Mouse (Mus musculus) MEL (cell line): ENCODE measurements at regions not wholly inside any gene's neighbourhood (a gene's known extent, or its start where the extent isn't known, plus 50 kb on each side); places are given as distances from the start of the nearest gene placed in this dataset.

ENCODE experiments used
- DNase-seq: peaks from one replicate; pipeline ENCODE4 v3.0.0; 2011; ENCODE audit warnings: low read depth, low spot score
- H3K27ac ChIP-seq: 2 replicates; pipeline ENCODE4 v1.5.1; 2012; ENCODE audit warnings: low read depth, mild to moderate bottlenecking, control low read depth, low read length, moderate library complexity; ENCODE audit not compliant: control insufficient read depth
- H3K27me3 ChIP-seq, 2 experiments: fragments of 150-350 bp in 1 of 2; sonication (generic) in 1 of 2; 2 replicates each; pipeline ENCODE4 v1.6.1; 2012; ENCODE audit warnings: low read length in 2 of 2, mild to moderate bottlenecking in 2 of 2, improper control_type of control experiment in 1 of 2, moderate library complexity in 1 of 2; ENCODE audit not compliant: insufficient read depth in 2 of 2, control insufficient read depth in 1 of 2
- H3K36me3 ChIP-seq, 2 experiments: 2 replicates each; pipeline ENCODE4 v1.6.1; 2012 to 2014; ENCODE audit warnings: low read length in 2 of 2, improper control_type of control experiment in 1 of 2, inconsistent platforms in 1 of 2, mild to moderate bottlenecking in 1 of 2; ENCODE audit not compliant: insufficient read depth in 2 of 2, control insufficient read depth in 1 of 2
- H3K4me1 ChIP-seq, 2 experiments: fragments of 150-350 bp in 1 of 2; sonication (generic) in 1 of 2; 2 replicates each; pipeline ENCODE4 v1.6.1; 2012; ENCODE audit warnings: low read length in 2 of 2, improper control_type of control experiment in 1 of 2, mild to moderate bottlenecking in 1 of 2; ENCODE audit not compliant: insufficient read depth in 2 of 2, control insufficient read depth in 1 of 2
- H3K4me3 ChIP-seq, 2 experiments: fragments of 150-350 bp in 1 of 2; sonication (generic) in 1 of 2; 2 replicates each; pipeline ENCODE4 v1.5.1; 2012; ENCODE audit warnings: low read depth in 2 of 2, low read length in 2 of 2, mild to moderate bottlenecking in 2 of 2, moderate library complexity in 2 of 2, control low read depth in 1 of 2, improper control_type of control experiment in 1 of 2; ENCODE audit not compliant: control insufficient read depth in 1 of 2, insufficient read depth in 1 of 2
- H3K79me2 ChIP-seq: 2 replicates; pipeline ENCODE4 v1.6.1; 2012; ENCODE audit warnings: mild to moderate bottlenecking, low read length, moderate library complexity; ENCODE audit not compliant: control insufficient read depth, poor library complexity, insufficient read depth
- H3K9ac ChIP-seq: 2 replicates; pipeline ENCODE4 v1.6.1; 2012; ENCODE audit warnings: low read depth, mild to moderate bottlenecking, control low read depth, low read length, moderate library complexity; ENCODE audit not compliant: control insufficient read depth, poor library complexity, severe bottlenecking
- H3K9me3 ChIP-seq: fragments of 150-350 bp; sonication (generic); replicated peaks from 2 replicates; pipeline ENCODE4 v1.6.1; 2012; ENCODE audit warnings: mild to moderate bottlenecking, low read length, improper control_type of control experiment, moderate library complexity; ENCODE audit not compliant: insufficient read depth
- BHLHE40 ChIP-seq: IDR thresholded peaks from 2 replicates; pipeline ENCODE4 v1.6.1; 2012; ENCODE audit warnings: low read depth, mild to moderate bottlenecking, inconsistent platforms, low read length, improper control_type of control experiment, borderline replicate concordance
- CHD1 ChIP-seq: IDR thresholded peaks from 2 replicates; pipeline ENCODE4 v1.6.1; 2012; ENCODE audit warnings: low read depth, mild to moderate bottlenecking, inconsistent platforms, low read length, improper control_type of control experiment
- CTCF ChIP-seq, 3 experiments: IDR thresholded peaks in 2 of 3; conservative IDR thresholded peaks in 1 of 3; 2 replicates each; pipeline ENCODE4 v1.5.1; 2011 to 2012; ENCODE audit warnings: low read length in 3 of 3, low read depth in 2 of 3, mild to moderate bottlenecking in 2 of 3, improper control_type of control experiment in 1 of 3, inconsistent platforms in 1 of 3, mixed read lengths in 1 of 3, moderate library complexity in 1 of 3; ENCODE audit not compliant: control insufficient read depth in 1 of 3, insufficient read depth in 1 of 3, poor library complexity in 1 of 3, severe bottlenecking in 1 of 3
- E2F4 ChIP-seq: IDR thresholded peaks from 2 replicates; pipeline ENCODE4 v1.6.1; 2011; ENCODE audit warnings: low read depth, low read length, improper control_type of control experiment, borderline replicate concordance
- EP300 ChIP-seq, 2 experiments: IDR thresholded peaks; 2 replicates each; pipeline ENCODE4 v1.6.1; 2011; ENCODE audit warnings: improper control_type of control experiment in 2 of 2, low read length in 2 of 2, low read depth in 1 of 2, mild to moderate bottlenecking in 1 of 2
- ETS1 ChIP-seq: IDR thresholded peaks from 2 replicates; pipeline ENCODE4 v1.6.1; 2012; ENCODE audit warnings: low read depth, mild to moderate bottlenecking, inconsistent platforms, low read length, improper control_type of control experiment, moderate library complexity
- HCFC1 ChIP-seq: IDR thresholded peaks from 2 replicates; pipeline ENCODE4 v1.6.1; 2012; ENCODE audit warnings: low read depth, mild to moderate bottlenecking, inconsistent platforms, low read length, improper control_type of control experiment, moderate library complexity
- JUND ChIP-seq: IDR thresholded peaks from 2 replicates; pipeline ENCODE4 v1.6.1; 2011; ENCODE audit warnings: low read depth, mild to moderate bottlenecking, improper control_type of control experiment, low read length
- MAFK ChIP-seq: IDR thresholded peaks from 2 replicates; pipeline ENCODE4 v1.6.1; 2011; ENCODE audit warnings: low read depth, mild to moderate bottlenecking, low read length, improper control_type of control experiment, borderline replicate concordance
- MAX ChIP-seq: IDR thresholded peaks from 2 replicates; pipeline ENCODE4 v1.6.1; 2011; ENCODE audit warnings: low read length, improper control_type of control experiment
- MAZ ChIP-seq: IDR thresholded peaks from 2 replicates; pipeline ENCODE4 v1.6.1; 2012; ENCODE audit warnings: low read depth, mild to moderate bottlenecking, inconsistent platforms, low read length, improper control_type of control experiment
- MXI1 ChIP-seq: IDR thresholded peaks from 2 replicates; pipeline ENCODE4 v1.6.1; 2011; ENCODE audit warnings: mild to moderate bottlenecking, low read depth, low read length, improper control_type of control experiment
- MYC ChIP-seq: IDR thresholded peaks from 2 replicates; pipeline ENCODE4 v1.6.1; 2011; ENCODE audit warnings: low read depth, mild to moderate bottlenecking, low read length, improper control_type of control experiment, moderate library complexity
- NRF1 ChIP-seq: IDR thresholded peaks from 2 replicates; pipeline ENCODE4 v1.6.1; 2014; ENCODE audit warnings: low read depth, mild to moderate bottlenecking, inconsistent platforms, low read length, improper control_type of control experiment, moderate library complexity; ENCODE audit not compliant: poor library complexity, insufficient read depth, severe bottlenecking
- POLR2AphosphoS2 ChIP-seq: IDR thresholded peaks from 2 replicates; pipeline ENCODE4 v1.6.1; 2011; ENCODE audit warnings: low read length, improper control_type of control experiment
- POLR2AphosphoS5 ChIP-seq: IDR thresholded peaks from 2 replicates; pipeline ENCODE4 v1.6.1; 2012; ENCODE audit warnings: low read depth, borderline replicate concordance, mild to moderate bottlenecking, inconsistent platforms, low read length, moderate library complexity, mixed read lengths
- RCOR1 ChIP-seq: IDR thresholded peaks from 2 replicates; pipeline ENCODE4 v1.6.1; 2012; ENCODE audit warnings: low read depth, mild to moderate bottlenecking, inconsistent platforms, low read length, improper control_type of control experiment
- SIN3A ChIP-seq: IDR thresholded peaks from 2 replicates; pipeline ENCODE4 v1.6.1; 2012; ENCODE audit warnings: low read length, improper control_type of control experiment, inconsistent platforms
- TAL1 ChIP-seq: IDR thresholded peaks from 2 replicates; pipeline ENCODE4 v1.6.1; 2012; ENCODE audit warnings: mild to moderate bottlenecking, inconsistent platforms, low read length, moderate library complexity, mixed read lengths
- TBP ChIP-seq: IDR thresholded peaks from 2 replicates; pipeline ENCODE4 v1.8.0; 2011; ENCODE audit warnings: low read depth, low read length, improper control_type of control experiment
- TCF12 ChIP-seq: IDR thresholded peaks from 2 replicates; pipeline ENCODE4 v1.6.1; 2014; ENCODE audit warnings: low read depth, mild to moderate bottlenecking, inconsistent platforms, low read length, improper control_type of control experiment, moderate library complexity
- UBTF ChIP-seq: IDR thresholded peaks from 2 replicates; pipeline ENCODE4 v1.6.1; 2012; ENCODE audit warnings: low read depth, mild to moderate bottlenecking, inconsistent platforms, low read length, improper control_type of control experiment, moderate library complexity, borderline replicate concordance; ENCODE audit not compliant: insufficient read depth
- USF1 ChIP-seq: IDR thresholded peaks from 2 replicates; pipeline ENCODE4 v1.6.1; 2014; ENCODE audit warnings: low read depth, mild to moderate bottlenecking, inconsistent platforms, low read length, improper control_type of control experiment, moderate library complexity
- USF2 ChIP-seq, 2 experiments: IDR thresholded peaks; 2 replicates each; pipeline ENCODE4 v1.6.1; 2011 to 2012; ENCODE audit warnings: improper control_type of control experiment in 2 of 2, low read length in 2 of 2, borderline replicate concordance in 1 of 2, inconsistent platforms in 1 of 2, low read depth in 1 of 2, mild to moderate bottlenecking in 1 of 2; ENCODE audit not compliant: insufficient read depth in 1 of 2
- ZC3H11A ChIP-seq: IDR thresholded peaks from 2 replicates; pipeline ENCODE4 v1.6.1; 2012; ENCODE audit warnings: low read depth, mild to moderate bottlenecking, inconsistent platforms, low read length, improper control_type of control experiment
- ZKSCAN1 ChIP-seq: IDR thresholded peaks from 2 replicates; pipeline ENCODE4 v1.6.1; 2012; ENCODE audit warnings: low read depth, mild to moderate bottlenecking, inconsistent platforms, low read length, improper control_type of control experiment, moderate library complexity

DNA sequence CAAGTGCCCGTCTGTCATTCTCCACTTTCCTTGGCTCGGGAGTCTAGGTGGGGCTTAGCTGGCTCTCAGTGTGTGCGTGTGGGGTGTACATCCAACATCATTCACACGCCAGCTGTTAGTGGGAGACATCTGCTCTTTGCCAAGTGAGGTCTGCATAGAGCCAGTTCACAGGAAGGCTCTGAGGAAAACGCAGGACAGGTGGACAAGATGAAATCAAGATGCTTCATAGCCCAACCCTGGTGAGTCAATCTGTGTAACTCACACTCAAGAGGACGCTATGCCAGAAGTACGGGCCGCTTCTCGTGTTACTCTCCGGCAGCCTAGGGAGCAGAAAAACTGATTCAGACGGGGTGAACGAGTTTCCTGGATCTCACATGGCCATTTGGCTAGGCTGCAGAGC, 148.2 kb upstream of the Atp6ap2 start:
- TF ChIP-seq POLR2AphosphoS5: no peak
- no peak for TF ChIP-seq ZKSCAN1
- no peak for TF ChIP-seq NRF1
- Histone ChIP-seq H3K79me2 (no peaks in the 10 kb centered on the region), H3K4me3 (no peak overlapping the region), H3K27ac (no peak overlapping the region), H3K27me3 (0 out of 4 replicates have a peak, but pooled peaks cover 0 to 1% of the 10 kb centered on the region in 2 experiments), H3K36me3 (no peaks in the 10 kb centered on the region), H3K9me3 (no peaks in the 10 kb centered on the region), H3K9ac (no peak overlapping the region), H3K4me1 (no peaks in the 10 kb centered on the region)
- DNase-seq: no peak

DNA sequence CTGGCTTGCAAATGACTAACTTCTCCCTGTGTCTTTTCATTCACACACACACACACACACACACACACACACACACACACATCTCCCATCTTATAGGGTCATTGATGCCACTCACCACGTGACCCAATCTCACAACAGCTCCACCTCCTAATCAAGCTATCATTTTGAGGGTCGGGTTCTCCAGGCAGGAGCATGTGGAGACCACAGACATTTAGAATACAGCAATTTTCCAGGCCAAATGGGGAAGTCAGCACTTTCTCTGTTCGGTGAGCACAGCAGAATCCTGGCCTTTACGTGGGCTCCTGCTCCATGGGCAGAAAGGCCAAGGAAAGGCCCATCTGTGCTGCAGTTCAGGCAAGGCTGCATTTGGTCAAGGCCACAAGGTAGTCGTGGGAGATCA, 143.8 kb upstream of the Atp6ap2 start:
- Histone ChIP-seq H3K27ac (no peak overlapping the region), H3K36me3 (no peaks in the 10 kb centered on the region), H3K9me3 (no peaks in the 10 kb centered on the region), H3K4me3 (no peak overlapping the region), H3K4me1 (no peaks in the 10 kb centered on the region), H3K79me2 (no peaks in the 10 kb centered on the region), H3K9ac (no peak overlapping the region), H3K27me3 (0 out of 4 replicates have a peak, but pooled peaks cover 0 to 1% of the 10 kb centered on the region in 2 experiments)
- DNase-seq: no peak
- TF ChIP-seq MAFK: no peak
- TF ChIP-seq USF1: no peak
- TF ChIP-seq TCF12: no peak
- TF ChIP-seq SIN3A: no peak
- TF ChIP-seq ETS1: no peak
- no peak for TF ChIP-seq RCOR1
- TF ChIP-seq MAX: no peak
- no peak for TF ChIP-seq MXI1
- TF ChIP-seq BHLHE40: no peak
- no peak for TF ChIP-seq POLR2AphosphoS5

DNA sequence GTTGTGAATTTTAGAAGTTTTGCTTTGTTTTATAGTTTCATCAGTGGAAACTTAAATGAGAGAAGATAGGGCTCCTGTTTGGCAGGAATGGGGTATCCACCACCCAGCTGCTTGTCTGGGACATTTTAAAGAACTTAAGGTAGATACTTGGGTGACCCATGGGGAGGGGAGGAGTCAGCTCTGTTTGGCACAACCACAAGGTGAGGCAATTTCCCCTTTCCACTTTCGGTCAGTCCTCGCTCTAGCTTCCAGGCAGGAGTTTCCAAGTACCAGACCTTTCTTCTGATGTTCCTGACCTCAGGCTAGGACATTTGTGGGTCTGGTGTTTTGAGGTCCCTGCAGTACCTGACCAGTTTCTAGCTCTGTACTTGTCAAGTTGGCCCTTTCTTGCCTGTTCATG, 142.5 kb upstream of the Atp6ap2 start:
- Histone ChIP-seq H3K79me2 (no peaks in the 10 kb centered on the region), H3K4me1 (no peaks in the 10 kb centered on the region), H3K4me3 (no peak overlapping the region), H3K9me3 (no peaks in the 10 kb centered on the region), H3K9ac (no peak overlapping the region), H3K27me3 (0 out of 4 replicates have a peak, but pooled peaks cover 0 to 1% of the 10 kb centered on the region in 2 experiments), H3K27ac (no peak overlapping the region), H3K36me3 (no peaks in the 10 kb centered on the region)
- no peak for TF ChIP-seq UBTF
- no peak for TF ChIP-seq HCFC1
- TF ChIP-seq CHD1: no peak
- TF ChIP-seq TAL1: no peak
- TF ChIP-seq JUND: no peak
- TF ChIP-seq TCF12: no peak
- TF ChIP-seq TBP: no peak
- no peak for TF ChIP-seq NRF1
- TF ChIP-seq CTCF (IDR thresholded peaks at IDR 0.05 in 2 of 3, conservative IDR thresholded peaks at IDR 0.05 in 1 of 3; ENCODE audit: control insufficient read depth in 1 of 3, insufficient read depth in 1 of 3, low read depth in 2 of 3, low read length in 3 of 3, poor library complexity in 1 of 3, severe bottlenecking in 1 of 3): no peak
- TF ChIP-seq MAZ: no peak
- TF ChIP-seq MYC: no peak
- TF ChIP-seq MAX: no peak
- no peak for TF ChIP-seq E2F4
- no peak for TF ChIP-seq USF2 (IDR thresholded peaks at IDR 0.05; ENCODE audit: borderline replicate concordance in 1 of 2, insufficient read depth in 1 of 2, low read depth in 1 of 2, low read length in 2 of 2)
- no peak for TF ChIP-seq EP300 (IDR thresholded peaks at IDR 0.05; ENCODE audit: low read depth in 1 of 2, low read length in 2 of 2)
- TF ChIP-seq POLR2AphosphoS2: no peak
- TF ChIP-seq ZC3H11A: no peak
- DNase-seq: no peak
